Mouse (Mus musculus): ENCODE data around the gene Ccdc184.

DNA sequence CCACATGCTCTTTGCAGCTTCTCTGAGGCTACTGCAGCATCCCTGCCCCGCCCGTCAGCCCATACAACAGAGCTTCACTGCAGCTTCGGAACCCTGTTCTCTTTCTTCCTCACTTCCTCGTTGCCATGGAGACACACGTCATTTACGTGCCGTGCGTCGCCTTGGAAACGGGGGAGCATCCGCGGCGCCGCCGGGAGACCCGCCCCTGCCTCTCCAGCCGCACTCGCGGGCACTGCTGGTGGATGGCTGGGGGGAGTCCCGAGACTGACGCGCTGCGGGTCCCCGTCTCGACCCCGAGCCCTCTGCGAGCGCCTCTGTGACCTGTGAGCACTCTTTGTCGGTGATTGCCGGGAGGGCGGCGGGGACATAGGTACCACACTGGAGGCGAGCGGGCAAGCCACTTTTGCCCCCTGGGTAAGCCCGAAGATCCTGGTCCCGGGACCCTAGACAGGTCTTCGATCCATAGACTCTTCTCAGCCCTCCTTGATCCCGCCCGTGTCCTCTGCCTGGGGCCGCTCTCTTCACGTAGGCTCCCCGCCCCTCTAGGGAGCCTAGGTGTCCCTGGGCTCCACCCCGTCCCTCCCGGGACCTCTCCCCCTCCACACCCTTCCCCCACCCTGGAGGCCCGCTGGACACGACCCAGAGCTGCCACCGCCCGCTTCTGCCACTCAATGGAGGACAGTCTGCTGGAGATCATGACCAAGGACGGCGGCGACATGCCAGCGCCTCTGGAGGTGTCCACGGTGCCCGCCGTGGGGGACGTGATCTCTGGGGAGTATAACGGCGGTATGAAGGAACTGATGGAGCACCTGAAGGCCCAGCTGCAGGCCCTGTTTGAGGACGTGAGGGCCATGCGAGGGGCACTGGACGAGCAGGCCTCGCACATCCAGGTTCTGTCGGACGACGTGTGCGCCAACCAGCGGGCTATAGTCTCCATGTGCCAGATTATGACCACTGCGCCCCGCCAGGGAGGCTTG lies 975 bp downstream of the Ccdc184 start:
- TF ChIP-seq GATA1 (IDR thresholded peaks at IDR 0.05; ENCODE audit: low read length): no peak
- TF ChIP-seq TAL1 (IDR thresholded peaks at IDR 0.05; ENCODE audit: low read length): no peak
